Mouse (Mus musculus) cerebellum, adult 2 months (tissue): ENCODE measurements around the gene Scg3.

Source experiments
- CTCF ChIP-seq: fragments of 200-500 bp; IDR thresholded peaks from 2 replicates; pipeline ENCODE4 v1.5.1; 2011; ENCODE audit warnings: low read depth, mild to moderate bottlenecking, control low read depth, low read length, moderate library complexity, borderline replicate concordance; ENCODE audit not compliant: insufficient read depth
- POLR2A ChIP-seq: fragments of 200-500 bp; IDR thresholded peaks from 2 replicates; pipeline ENCODE4 v1.6.1; 2011; ENCODE audit warnings: low read length, control low read depth, borderline replicate concordance; ENCODE audit not compliant: insufficient read depth

DNA sequence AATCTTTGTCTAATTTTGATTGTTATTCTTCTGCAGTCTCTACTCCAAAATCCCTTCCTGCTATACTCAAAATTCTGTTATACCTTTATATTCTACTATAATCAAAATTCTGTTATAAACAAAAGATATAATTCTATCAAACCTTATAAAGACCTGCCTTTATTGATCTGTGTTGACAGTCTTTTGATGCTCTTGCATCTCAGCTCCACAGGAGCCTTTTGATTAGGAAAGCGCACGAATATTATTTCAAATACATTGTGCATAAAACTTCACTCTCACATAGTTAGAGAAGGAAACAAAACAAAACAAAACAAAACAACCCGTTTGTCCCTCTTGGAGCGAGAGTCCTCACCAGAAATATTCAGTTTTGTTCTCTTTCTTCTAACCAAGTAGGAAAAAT, 436 bp upstream of the Scg3 start:
- TF ChIP-seq CTCF (no peak), POLR2A (no peak)
